9 mouse cellular contexts compared by ENCODE assay signal in genomic region chr7:122352566-122353277, GRCm38 (mm10).
DNase-seq lines count a peak whose midpoint lies in the region; ATAC-seq and TF ChIP-seq lines count a peak whose summit lies in the region.
"Had no signal": no experiment of that assay in that cellular context is flagged by ENCODE, and none has a peak within 500 bp of the region (broad histone marks: within the 10 kb centered on the region; RNA-seq: fewer than 3 reads in every experiment).

No protein-coding gene starts in this region.

- no peak overlapping the region for H3K9ac ChIP-seq in stomach, embryonic 14.5 days (replicated peaks; ENCODE audit: low read depth, low read length)
- H3K9ac ChIP-seq in stomach, postnatal 0 days (ENCODE audit: low read length) = no peak overlapping the region
- no peak overlapping the region for H3K9ac ChIP-seq in midbrain, postnatal 0 days (replicated peaks; ENCODE audit: low read length, poor library complexity, severe bottlenecking)
- H3K9ac ChIP-seq: heart, embryonic 13.5 days had no signal

- DNase-seq in embryo, embryonic 10.5 days (ENCODE audit: low spot score) = peak; percentile 23
- DNase-seq in embryo, embryonic 10 days (ENCODE audit: low spot score) = no peak
- no peak for DNase-seq in stomach, postnatal 0 days (ENCODE audit: low spot score)
- DNase-seq in midbrain, postnatal 0 days (ENCODE audit: low spot score) = peak; percentile 70
- DNase-seq in adipocyte (ENCODE audit: low spot score) = no peak
- DNase-seq in adrenal gland, adult (ENCODE audit: inconsistent age in 2 of 2, low spot score in 1 of 2) = no peak

- H3K9me3 ChIP-seq in stomach, embryonic 14.5 days (ENCODE audit: control insufficient read depth, low read depth, low read length) = no peaks in the 10 kb centered on the region
- H3K9me3 ChIP-seq in stomach, postnatal 0 days (ENCODE audit: control insufficient read depth, low read length) = no peaks in the 10 kb centered on the region
- no peaks in the 10 kb centered on the region for H3K9me3 ChIP-seq in midbrain, postnatal 0 days (ENCODE audit: low read length)
- H3K9me3 ChIP-seq: heart, embryonic 13.5 days had no signal

- no peak for TF ChIP-seq EP300 in stomach, postnatal 0 days (optimal IDR thresholded peaks at IDR 0.05)

- WGBS in stomach, embryonic 14.5 days = 54% methylated on average over 12 of the region's 12 CpGs
- WGBS in stomach, postnatal 0 days = 44% methylated on average over 12 of the region's 12 CpGs
- 41% methylated on average over 12 of the region's 12 CpGs for WGBS in midbrain, postnatal 0 days

- H3K27me3 ChIP-seq in stomach, embryonic 14.5 days (ENCODE audit: control insufficient read depth, insufficient read depth, low read length) = no peaks in the 10 kb centered on the region
- H3K27me3 ChIP-seq in stomach, postnatal 0 days (ENCODE audit: control insufficient read depth, insufficient read depth, low read length) = no peaks in the 10 kb centered on the region
- no peaks in the 10 kb centered on the region for H3K27me3 ChIP-seq in midbrain, postnatal 0 days (ENCODE audit: insufficient read depth, low read length)
- H3K27me3 ChIP-seq: heart, embryonic 13.5 days had no signal

- H3K4me2 ChIP-seq in stomach, embryonic 14.5 days (replicated peaks; ENCODE audit: low read depth, low read length) = no peak overlapping the region
- H3K4me2 ChIP-seq in stomach, postnatal 0 days (replicated peaks; ENCODE audit: low read depth) = no peak overlapping the region
- no peak overlapping the region for H3K4me2 ChIP-seq in midbrain, postnatal 0 days (ENCODE audit: low read depth, low read length, poor library complexity, severe bottlenecking)
- H3K4me2 ChIP-seq: heart, embryonic 13.5 days had no signal

- no peak overlapping the region for H3K4me3 ChIP-seq in stomach, embryonic 14.5 days (ENCODE audit: low read depth, low read length)
- no peak overlapping the region for H3K4me3 ChIP-seq in stomach, postnatal 0 days (ENCODE audit: low read depth, low read length)
- no peak overlapping the region for H3K4me3 ChIP-seq in midbrain, postnatal 0 days (ENCODE audit: low read depth, low read length)
- H3K4me3 ChIP-seq: heart, embryonic 13.5 days had no signal

- H3K36me3 ChIP-seq in stomach, embryonic 14.5 days (ENCODE audit: control insufficient read depth, insufficient read depth, low read length) = no peaks in the 10 kb centered on the region
- no peaks in the 10 kb centered on the region for H3K36me3 ChIP-seq in stomach, postnatal 0 days (ENCODE audit: control insufficient read depth, insufficient read depth, low read length)
- no peaks in the 10 kb centered on the region for H3K36me3 ChIP-seq in midbrain, postnatal 0 days (ENCODE audit: insufficient read depth, low read length)
- H3K36me3 ChIP-seq: heart, embryonic 13.5 days had no signal

- ATAC-seq in stomach, embryonic 14.5 days (ENCODE audit: insufficient number of reproducible peaks, insufficient read depth, low FRiP score, low read depth) = peak; percentile 46; the same call in 1 of the 2 replicates
- ATAC-seq in stomach, postnatal 0 days (ENCODE audit: low FRiP score, low TSS enrichment) = no peak; the same call in 1 of the 2 replicates
- no peak for ATAC-seq in midbrain, postnatal 0 days (ENCODE audit: low FRiP score)
- no peak for ATAC-seq in erythroid progenitor cell, adult 5-6 weeks (replicated peaks; ENCODE audit: low FRiP score, poor library complexity, severe bottlenecking)

- TF ChIP-seq CTCF in stomach, postnatal 0 days (IDR thresholded peaks at IDR 0.05; ENCODE audit: low read depth) = no peak
- TF ChIP-seq CTCF in midbrain, postnatal 0 days (IDR thresholded peaks at IDR 0.05) = no peak

- no peak overlapping the region for H3K27ac ChIP-seq in stomach, embryonic 14.5 days (ENCODE audit: low read length)
- no peak overlapping the region for H3K27ac ChIP-seq in stomach, postnatal 0 days (replicated peaks)
- H3K27ac ChIP-seq in midbrain, postnatal 0 days (ENCODE audit: low read depth, low read length) = 0 out of 2 replicates have a peak overlapping the region, but pooled peaks have one; percentile 21
- H3K27ac ChIP-seq: heart, embryonic 13.5 days had no signal

- no peaks in the 10 kb centered on the region for H3K4me1 ChIP-seq in stomach, embryonic 14.5 days (ENCODE audit: control insufficient read depth, insufficient read depth, low read length)
- no peaks in the 10 kb centered on the region for H3K4me1 ChIP-seq in stomach, postnatal 0 days (replicated peaks; ENCODE audit: control insufficient read depth, insufficient read depth)
- no peaks in the 10 kb centered on the region; the same call in 1 of the 2 replicates for H3K4me1 ChIP-seq in midbrain, postnatal 0 days (ENCODE audit: insufficient read depth, low read length)

Comparison
In these comparisons a context has a peak if more than half of its experiments do, and no peak if none do; other contexts are left out.
1. DNase-seq: peak in embryo, embryonic 10.5 days (single experiment) and midbrain, postnatal 0 days (single experiment); none in embryo, embryonic 10 days (single experiment), stomach, postnatal 0 days (single experiment), adipocyte (single experiment) and adrenal gland, adult (0 of 2).